Mouse (Mus musculus) fibroblast of lung, adult 2 months (primary cell): Measurements from ENCODE around the gene Nolc1.

Experiments
- DNase-seq: peaks from one replicate; pipeline ENCODE4 v3.0.0-alpha.2; 2011; ENCODE audit warnings: low read depth

Nolc1 gene

DNA sequence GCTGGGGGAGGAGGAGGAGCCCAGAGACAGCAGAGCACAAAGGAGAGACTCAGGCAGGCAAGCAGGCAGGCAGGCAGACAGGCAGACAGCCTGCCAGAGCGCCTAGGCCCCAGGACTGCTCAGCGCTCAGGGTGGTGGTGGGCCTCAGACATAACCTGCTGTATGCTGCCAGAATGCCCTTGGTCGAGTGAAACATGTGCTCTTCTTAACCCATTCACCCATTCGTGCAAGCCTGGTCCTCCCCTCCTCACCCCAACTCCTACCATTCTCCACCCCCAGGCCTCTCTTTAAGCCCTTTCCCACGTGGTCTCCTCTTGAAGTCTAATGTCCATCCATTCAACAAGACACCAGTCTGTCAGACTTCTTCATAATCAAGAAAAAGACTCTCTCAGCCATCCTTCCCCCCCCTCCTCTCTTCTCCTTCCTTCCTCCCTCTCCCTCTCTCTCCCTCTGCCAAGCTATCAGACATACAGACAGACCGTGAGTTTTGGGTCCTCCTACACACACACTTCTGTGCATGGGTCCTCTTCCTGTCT, 33.1 kb upstream of the Nolc1 start:
- DNase-seq = peak; percentile 47

DNA sequence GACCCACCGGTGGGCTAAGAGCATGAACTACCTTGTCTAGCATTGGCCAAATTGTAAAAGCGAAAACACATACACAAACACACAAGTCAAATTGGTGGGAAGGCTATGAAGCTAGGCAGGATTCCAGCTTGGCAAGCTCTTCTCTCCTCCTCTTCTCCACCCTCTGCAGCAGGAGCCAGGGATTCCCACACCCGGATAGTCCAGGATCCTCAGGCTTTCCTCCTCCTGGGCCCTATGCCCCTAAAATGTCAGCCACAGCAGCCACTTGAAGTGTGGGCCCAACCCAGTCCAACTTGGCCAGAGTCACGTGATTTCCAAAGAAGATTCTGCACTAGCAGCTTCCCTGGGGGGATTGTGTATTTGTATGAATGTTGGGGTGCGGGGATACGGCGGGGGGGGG, 32.3 kb upstream of the Nolc1 start:
- DNase-seq = no peak

DNA sequence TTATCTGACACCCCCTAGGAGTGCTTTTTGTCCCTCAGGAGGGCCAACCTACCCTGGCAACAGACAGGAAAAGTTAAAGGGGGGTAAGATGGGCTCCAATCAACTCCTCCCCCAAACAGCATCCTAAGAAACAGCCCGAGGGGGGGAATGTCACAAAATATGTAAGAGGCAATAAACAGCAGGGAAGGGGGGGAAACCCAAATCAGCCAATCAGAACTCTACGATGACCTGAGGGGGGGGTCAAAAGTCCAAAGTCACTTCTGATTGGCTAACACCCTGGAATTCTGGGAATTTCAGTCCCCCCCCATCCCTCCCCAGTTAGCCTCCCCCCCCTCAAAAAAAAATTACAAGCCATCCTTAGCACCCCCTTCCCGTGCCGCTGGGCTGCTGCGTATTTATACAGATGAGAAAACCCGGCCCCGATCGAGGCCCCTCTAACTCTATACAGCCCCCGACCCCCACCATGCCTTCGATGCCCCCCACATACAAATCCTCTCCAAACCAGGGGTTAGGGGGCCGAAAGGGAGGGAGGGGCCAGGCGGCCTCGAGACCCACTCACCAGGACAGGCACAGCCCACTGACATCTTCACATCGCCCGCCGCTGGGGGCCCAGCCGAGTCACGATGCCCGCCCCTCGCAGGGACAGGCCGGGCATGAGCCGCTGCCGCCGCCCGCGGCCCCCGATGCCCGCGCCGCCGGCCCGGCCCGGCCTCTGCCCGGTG, 31.2 kb upstream of the Nolc1 start, which contains the start of gene Pprc1:
Gene Pprc1 (plus strand): TSS at position 616 of the 722 bp plus-strand sequence.
- peak; percentile 58 for DNase-seq

DNA sequence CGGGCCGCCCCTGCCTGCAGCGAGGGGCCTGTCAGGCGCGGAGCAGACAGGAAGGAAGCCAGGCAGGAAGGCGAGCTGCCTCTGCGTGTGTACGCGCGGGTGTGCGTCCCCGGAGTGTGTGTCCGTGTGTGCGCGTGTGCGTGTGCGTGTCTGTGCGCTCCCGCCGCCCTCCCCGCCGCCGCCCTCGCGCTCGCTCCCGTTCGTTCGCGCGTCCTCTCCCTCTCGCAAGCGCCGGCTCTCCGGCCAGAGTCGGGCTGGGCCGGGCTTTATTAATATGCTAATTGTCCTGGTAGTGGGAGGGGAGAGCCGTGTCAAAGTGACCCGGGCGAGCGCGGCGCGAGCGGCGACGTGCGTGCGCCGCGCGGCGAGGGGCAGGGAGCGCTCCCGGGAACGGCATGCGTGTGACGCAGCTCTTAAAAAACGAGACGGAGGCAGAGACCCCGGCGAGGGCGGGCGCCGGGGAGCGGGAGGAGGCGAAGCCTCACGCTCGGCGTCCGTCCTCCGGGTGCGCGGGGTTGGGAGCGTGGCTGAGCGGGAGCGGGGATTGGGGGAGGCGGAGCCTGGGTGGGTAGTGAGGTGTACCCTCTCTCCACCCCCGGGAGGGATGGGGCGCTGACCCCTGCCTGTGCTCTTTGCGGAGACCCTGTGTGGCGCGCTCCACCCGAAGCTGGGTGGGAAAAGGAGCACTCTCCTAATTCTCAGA, 30.5 kb upstream of the Nolc1 start, which contains the start of gene Ldb1:
Gene Ldb1 (minus strand): TSS at position 222 of the 703 bp plus-strand sequence.
- no peak for DNase-seq

DNA sequence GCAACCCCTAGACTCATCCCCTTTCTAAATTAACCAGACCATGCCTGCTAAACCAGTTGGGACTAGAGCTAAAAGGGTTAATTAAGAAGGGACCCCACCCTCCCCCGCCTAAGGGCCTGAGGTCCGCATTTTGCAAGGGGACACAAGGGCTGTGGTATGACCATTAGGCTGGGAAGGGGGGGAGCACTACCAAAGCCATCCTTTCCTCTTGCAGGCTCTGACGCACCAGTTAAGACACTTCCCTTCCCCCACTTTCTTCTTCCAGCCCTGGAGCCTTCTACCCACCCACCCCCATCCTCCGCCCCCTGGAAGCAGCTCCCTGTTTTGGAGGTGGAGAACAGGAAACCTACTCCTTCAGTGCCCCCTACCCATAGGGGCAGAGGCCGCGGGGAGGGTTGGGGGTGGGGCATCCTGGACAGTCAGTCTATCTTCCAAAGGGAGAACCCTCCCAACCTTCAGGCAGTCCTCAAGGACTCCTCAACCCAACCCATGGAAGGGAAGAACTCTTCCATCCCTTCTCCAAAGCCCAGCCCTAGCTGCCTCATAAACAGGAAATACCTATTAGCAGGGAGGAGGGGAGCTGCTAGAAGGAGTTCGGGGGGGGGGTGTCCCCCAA, 29.9 kb upstream of the Nolc1 start:
- DNase-seq = no peak

DNA sequence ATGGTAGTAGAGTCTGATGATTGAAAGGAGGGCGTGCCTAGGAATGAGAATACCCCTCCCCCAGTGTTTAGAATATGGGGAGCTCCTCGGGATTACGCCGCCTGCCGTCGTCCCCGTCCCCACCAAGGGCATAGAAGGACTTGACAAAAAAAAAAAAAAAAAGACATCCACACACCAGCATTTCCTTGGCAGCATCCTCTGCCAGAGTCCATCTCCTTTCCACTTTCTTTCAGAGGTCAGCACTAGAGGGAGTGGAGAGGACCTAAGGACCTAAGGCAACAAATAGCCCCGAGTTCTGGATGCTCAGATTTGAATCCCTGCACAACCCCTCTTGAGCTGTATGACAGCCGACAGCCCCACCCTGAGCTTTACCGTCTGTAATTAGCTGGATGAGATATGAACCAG, 29.0 kb upstream of the Nolc1 start:
- no peak for DNase-seq

DNA sequence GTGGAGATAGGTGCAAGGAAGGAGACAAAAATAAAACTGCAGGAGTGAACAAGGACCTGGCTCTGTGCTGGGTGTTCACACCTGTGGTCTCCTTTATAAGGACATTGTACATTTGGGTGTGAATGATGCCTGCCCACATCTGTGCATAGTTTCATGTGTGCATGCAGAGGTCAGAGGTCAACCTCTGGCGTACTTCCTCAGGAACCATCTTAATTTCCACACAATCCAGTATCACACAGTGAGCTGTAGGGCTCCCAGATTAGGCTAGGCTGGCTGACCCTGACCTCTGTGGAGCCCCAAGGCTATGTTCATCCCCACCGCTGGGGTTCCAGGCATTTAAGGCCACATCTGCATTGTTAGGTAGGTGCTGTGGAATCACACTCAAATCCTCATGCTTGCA, 28.2 kb upstream of the Nolc1 start:
- no peak for DNase-seq

DNA sequence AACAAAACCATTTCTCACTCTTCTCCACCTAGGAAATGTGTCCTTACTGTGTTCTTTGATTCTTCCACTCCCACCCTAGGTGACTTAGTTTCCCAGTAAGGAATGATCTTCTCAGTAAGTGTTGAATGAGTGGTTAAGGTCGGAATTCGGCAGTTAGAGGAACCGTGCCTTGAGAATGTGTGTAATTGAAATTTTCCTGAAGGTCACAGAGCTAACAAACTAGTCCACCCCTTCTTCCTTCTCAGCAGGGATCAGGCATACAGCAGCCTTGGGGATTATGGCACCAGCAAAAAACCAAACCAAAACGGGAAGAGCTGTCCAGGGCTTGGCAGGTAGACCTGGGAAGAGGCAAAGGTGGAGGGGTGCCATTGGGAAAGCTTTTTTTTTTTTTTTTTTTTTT, 26.5 kb upstream of the Nolc1 start:
- DNase-seq = no peak

DNA sequence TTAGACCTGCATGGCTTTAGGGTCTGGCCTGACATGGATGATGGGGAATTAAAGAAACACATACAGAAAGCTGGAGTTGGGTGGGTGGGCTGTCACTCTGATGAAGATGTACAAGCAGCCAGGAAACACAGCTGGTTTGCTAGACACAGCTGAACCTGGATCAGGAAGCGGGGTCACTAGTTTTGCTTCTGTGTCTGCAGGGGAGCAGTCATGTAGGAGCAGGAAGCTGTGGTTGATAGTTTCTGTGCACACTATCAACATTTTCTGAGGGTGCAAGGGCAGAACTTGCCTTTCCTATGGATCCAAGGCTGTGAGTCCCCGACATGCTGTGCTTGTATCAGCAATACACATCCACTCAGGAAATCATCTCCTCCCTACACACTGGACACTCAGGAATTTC, 25.2 kb upstream of the Nolc1 start:
- no peak for DNase-seq

DNA sequence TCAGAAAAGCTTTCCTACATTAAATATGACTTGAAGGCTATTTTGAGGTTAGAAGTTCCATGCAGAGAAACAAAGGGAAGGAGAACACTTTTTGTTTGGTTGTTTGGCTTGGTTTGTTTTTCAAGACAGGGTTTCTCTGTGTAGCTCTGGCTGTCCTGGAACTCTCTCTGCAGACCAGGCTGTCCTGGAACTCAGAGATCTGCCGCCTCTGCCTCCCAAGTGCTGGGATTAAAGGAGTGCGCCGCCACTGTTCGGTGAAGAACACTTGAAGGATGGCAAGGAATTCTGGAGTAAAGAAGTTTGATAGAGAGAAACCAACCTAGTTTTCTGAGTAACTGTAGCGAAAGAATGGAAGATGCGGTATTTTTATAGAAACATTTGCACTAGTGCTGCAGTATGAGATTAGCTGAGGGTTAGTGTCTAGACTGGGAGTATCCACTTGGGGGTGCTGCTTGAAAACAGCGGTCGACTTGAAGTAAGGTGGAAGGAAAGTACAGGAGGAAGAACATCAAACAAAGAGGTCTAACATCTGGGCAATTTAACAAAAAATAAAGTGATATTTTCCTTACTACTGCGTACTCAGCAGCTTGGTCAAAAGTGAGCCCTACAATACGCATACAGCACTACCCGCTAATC, 19.8 kb upstream of the Nolc1 start:
- DNase-seq = no peak

DNA sequence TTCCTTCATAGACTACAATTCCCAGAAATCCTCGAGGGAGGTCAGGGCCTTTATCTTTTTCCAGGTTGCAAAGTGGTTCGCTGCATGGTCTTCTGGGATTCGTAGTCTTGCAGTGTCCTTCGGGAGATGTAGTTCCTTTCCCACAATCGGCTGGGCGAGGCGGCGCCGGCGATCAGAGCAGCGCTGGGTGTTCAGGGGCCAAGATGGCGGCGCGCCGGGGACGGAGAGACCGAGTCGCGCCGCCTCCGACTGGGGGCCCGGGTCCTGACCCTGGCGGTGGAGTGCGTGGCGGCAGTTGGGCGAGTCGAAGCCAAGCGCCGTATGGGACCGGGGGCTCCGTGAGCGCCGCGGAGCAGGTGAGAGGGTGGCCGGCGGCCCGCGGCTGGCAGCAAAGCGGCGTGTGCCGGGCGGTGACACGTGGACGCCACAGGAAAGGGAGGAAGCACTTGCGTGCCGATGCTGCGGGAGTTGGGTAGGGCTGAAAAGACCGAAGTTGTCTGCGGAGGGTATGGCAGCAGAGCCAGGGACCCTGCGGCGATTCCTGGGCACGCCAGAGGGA, 19.2 kb upstream of the Nolc1 start:
- DNase-seq = peak; percentile 96

DNA sequence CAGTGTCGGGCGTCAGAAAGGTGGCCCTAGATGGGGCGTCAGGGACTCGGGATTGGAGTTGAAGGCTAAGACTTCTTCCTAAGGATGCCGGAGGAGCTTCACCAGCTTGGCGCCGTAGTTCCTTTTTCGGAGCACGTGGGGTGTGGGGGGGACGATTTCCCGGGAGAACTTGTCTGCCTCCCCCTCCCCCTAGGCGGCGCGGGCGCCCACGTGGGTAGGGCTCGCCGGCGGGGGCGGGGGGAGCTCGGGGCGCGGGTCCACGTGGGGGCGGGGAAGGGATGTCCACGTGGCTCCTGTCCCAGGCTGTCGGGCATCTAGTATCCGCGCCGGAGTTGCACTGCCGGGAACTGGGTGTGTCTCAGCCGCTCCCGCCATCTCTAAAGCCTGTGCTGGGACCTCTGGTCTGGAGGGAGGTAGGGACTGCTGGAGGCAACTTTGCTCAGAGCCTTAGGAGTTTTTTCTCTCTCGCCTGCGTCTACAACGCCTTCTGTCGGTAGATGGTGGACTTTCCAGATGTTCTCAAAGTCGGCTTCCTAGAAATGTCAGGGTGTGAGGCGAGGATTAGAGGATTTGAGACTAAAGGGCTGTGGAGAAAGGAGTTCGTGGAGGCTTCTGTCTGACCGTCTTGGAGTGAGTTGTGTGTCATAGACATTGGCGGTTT, 18.6 kb upstream of the Nolc1 start:
- peak; percentile 56 for DNase-seq

DNA sequence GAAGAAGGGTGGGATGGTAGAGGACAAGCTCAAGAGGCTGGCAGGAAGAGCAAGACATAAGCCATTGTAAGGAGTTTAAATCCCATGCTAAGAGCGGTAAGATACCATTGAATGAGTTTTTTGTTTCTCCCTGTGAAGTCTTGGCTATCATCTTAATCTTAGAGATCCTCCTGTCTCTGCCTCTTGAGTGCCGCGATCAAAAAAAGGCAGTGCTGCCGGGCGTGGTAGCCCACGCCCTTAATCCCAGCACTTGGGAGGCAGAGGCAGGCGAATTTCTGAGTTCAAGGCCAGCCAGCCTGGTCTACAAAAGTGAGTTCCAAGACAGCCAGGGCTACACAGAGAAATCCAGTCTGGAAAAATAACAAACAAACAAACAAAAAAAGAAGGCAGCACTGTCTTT, 17.2 kb upstream of the Nolc1 start:
- no peak for DNase-seq

DNA sequence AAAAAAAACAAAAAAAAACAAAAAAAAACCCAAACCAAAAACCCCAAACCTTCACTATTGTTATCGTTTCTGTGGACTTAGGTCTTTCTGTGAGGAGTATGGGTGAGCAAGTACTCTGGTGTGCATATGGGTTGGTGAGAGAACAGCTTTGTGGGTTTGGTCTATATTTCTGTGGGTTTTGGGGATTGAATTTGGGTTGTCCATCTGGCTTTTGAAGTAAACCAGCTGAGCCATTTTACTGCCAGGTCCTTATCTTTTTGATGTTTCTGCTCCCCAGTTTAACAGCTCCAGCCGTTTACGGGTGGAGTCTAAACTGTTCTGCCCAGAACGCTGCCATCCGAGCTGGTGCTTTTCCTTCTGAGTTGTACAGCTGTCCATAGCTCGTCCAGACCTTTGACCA, 14.8 kb upstream of the Nolc1 start:
- DNase-seq = no peak

DNA sequence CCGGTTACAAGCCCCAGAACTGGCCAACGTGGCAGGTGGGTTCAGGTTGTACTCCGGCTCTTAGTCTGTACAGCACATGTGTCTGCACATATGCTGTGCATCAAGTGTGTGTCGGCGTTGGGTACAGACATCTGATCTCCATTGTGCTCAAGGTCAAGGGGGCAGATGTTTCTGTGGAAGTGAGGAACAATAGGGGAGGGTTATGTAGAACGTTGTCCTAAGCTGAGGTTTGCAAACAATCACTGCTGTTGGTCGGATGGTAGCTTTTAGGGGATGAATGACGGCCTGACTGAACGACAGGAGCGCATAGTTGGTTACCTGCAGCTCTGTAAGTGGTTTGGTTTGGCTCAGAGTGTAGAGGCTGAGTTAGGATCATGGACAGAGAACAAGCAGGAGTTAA, 7.6 kb upstream of the Nolc1 start:
- no peak for DNase-seq

DNA sequence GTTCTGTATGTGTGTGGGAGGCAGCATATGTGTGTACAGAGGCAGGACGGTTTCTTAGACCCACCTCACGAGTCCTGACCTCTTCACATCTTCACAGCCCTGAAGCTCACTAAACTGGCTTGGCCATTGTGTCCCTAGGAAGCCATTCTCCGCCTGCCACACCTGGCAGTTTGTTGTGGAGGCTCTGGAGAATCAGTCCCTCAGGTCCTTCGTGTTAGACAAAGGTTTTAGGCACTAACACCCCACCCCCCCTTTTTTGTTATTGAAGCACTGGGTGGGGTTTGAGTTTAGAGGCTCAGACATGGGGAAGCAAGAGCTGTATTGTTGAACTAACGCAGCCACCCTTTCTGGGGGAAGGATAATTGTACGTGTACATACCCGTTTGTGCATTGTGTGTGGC, 2.4 kb upstream of the Nolc1 start:
- DNase-seq = no peak

DNA sequence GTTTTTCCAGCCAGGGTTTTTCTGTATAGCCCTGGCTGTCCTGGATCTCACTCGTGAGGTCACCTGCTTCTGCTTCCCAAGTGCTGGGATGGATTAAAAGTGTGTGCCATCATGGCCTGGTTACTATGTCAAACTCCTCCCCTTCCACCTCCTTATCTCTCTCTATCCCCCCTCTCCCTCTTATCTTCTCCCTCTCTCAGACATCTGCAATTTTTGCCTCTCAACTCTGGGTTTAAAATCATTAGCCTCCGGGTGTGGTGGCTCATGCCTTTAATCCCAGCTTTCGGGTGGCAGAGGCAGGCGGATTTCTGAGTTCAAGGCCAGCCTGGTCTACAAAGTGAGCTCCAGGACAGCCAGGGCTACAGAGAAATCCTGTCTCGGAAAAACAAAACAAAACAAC, 1.4 kb upstream of the Nolc1 start:
- DNase-seq = no peak

DNA sequence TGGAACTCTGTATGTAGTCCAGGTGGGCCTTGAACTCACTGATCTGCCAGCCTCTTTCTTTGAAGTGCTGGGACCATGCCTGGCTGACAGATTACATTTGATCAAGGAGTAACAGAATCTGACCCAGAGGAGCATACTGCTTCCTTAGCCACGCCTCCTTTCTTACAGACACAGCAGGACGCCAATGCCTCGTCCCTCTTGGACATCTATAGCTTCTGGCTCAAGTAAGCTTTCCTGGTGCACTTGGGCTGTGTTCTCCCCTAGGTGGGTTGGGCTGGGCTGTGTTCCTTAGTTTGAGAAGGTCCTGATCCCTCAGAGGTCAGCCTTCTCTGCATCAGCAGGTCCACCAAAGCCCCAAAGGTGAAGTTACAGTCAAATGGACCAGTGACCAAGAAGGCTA, 2.9 kb downstream of the Nolc1 start:
- no peak for DNase-seq

DNA sequence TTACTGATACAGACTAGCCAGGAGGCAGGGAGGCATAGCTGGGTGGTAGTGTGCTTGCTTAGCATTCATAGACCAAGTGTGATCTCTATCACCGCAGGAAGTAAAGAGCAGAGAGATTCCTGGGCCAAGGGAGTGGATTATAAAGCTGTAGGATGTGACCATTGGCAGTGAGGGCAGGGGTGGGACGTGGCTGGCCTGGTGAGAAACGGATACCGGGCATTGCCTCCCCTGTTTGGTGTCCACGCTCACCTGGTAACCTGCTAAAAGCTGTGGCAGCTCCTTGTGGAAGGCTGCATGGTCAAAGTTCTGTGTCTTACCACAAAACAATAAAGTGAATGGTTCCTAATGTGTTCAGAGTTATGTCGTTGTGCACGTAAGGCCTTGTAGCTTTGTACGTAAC, 9.5 kb downstream of the Nolc1 start:
- DNase-seq = no peak

DNA sequence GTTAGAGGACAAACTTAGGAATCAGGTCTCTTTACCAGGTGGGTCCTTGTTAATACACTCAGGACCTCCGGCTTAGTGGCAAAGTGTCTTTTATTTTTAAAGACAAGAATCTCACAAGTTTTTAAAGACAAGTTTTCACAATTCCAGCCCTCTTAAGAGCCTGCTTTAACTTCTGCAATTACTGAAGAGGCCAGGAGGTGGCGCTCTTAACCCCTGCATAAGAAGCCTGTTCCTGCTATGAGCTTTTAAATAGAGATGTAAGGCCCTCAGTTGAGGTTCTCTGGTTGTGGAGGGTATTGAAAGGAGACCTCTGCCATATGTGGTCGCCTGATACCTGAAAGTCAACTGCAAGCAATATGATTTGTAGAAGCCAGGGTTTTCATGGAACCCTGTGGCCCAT, 10.7 kb downstream of the Nolc1 start:
- DNase-seq = peak; percentile 33

DNA sequence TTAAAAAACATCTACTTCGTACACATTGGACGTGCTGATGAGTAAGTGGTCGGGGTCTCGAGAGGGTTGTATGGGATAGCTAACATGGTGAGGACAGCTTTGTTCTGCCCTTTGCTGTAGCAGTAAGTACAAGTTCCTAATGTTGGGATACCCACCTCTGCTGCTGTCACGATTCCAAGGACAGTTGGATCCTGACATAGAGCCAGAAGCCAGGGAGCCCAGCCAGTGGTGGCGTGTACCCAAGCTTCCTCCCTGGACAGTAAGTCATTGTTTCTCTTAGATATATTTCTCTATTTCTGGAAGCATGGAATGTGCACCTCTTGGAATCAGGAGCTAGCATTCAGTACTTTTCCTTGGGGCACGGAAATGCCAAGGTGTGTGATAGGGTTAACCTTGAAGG, 12.2 kb downstream of the Nolc1 start:
- DNase-seq = peak; percentile 21

DNA sequence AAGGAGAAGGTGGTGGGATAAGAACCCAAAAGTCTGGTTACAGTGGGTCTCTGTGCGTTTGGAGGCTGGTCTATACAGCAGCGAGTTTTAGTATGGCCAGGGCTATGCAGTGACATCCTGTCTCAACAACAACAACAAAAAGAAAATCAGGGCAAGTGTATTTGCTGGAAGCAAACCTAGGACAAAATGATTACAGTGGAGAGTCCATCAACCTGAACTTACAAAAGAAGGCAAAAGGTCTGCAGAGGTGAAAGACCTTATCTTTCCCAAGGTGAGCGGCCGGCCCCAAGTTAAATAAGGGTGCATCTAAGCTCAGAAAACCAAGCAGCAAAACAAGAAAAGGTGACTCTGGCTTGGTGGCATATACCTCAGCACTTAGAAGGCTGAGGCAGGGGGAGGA, 16.0 kb downstream of the Nolc1 start:
- no peak for DNase-seq
